Mouse (Mus musculus): ENCODE measurements around the gene Fes.
A peak's percentile ranks its signal among the peaks of the same experiment; 100 is the strongest.
"Not testable (repeated sequence)": the region's sequence is repeated elsewhere in the genome, so short reads cannot be mapped to it uniquely, and the experiment has no call there.

The Fes gene

DNA sequence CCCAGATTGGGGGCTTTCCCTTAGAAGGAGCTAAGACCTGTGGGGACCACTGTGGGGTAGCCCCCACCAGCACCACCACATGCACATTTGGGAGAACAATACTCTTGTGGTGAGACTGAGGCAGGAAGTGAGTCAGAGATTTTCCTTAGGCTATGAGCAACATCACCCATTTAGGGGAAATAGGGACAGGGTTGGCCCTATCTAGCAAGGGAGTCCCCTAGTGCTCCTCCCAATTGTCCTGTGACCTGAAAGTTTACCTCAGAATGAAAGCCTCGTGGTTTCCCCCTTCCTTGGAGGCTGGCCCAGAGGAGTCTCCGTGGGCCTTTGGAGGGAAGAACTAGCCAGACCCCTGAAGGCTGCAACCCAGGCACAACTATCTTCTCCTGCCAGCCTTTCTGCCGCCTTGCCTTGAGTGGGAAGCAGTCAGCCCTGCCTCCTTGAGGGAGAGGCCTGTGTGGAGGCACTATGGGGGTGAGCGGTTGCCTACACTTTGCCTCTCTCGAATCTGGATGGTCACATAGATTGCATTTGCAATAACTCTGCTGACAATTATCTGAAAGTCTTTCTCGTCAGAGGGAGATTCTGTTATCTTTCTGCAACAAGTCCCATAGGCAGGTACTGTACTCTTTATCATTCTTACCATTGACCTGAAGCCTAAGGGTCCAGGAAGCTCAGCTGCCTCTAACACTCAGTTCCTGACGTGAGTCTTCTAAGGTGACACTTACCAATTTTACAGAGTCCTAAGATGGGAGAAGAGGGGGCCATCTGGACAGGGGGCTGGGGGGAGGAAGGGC, 16.6 kb upstream of the Fes start:
- DNase-seq: peak in 1 of 2 experiments; percentile 18

DNA sequence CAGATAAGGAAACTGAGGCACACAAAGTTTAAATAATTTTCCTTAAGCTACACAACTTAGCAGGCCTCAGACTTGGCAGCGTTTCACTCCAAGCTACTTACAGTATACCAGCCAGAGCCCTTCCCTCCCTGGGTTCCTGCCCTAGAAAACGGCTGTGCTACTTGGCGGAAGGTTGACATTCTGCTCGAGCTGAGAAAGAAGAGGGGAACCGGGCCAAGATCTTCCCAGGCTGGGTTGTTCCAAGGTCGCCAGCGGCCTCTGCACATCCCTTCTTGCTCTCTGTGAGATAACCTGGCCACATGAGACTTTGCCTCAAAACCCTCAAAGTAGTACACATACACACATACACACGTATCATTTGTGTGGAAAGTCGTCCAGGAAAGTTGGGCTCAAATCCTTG, 15.8 kb upstream of the Fes start:
- DNase-seq: peak; percentile 82 to 86

DNA sequence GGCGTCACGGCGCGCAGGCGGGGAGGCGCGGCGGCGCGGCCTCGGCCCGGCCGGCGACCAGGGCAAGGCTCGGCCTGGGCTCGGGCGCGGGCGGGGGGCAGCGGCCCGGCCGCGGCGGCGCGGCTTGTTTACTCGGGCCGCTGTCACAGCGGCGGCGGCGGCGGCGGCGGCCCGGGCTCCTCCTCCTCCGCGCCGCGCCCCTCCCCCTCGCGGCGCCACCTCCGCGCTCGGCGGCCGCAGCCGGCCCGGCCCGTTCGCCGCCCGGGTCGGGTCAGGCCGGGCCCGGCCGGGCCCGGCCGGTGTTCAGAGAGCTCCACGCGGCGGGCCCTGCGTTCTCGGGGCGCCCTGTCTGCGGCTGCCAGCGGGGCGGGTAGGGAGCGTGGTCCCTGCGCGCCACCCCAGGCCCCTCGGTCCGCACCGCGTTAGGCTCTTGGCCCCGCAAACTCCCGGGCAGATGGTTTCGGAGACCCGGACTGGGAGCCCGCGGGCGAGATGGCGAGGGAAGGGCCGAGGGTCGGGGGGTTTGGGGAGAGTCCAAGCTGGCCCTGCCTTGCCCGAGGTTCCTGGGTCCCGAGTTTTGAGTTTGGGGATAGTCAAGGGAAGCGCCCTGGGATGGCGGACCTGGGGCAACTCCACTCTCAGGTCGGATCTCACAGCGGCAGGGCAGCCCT, 15.0 kb upstream of the Fes start:
- DNase-seq: peak; percentile 80 to 90

DNA sequence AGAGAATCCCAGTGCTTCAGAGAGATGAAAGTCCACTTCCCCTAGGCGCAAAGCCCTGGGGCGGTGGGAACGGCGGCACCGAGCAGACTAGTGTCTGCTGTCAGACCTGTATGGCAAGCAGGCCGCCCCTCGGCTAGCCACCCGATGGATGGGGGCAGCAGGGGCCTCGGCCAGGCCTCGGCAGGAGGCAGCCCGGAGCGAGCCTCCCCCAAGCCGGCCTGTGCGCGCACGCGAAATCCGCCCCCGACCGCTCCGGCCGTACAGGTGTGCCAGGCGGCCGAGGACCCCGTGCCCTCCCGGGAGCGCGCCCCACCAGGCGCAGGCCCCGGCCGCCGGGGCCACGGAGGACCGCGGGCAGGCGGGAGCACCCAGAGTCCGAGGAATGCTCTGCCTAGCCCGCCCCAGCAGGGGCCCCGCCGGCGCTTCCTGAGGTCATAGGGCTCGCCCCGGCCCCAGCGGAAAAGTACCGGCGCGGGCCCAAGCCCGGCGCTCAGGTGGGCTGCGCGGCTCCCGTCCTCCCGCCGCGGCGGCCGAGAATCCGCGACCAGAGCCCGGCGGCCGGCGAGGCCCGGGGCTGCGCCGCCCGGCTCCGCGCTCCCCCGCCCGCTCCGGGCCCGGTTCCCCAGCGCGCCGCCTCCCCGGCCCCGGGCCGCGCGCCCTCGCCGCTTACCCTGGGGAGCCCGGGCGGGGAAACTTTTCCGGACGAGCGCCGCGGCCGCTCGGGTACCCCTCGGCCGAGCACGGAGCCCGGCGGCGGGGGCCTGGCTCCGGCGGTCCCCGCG, 14.3 kb upstream of the Fes start:
- DNase-seq: peak; percentile 51 to 81

DNA sequence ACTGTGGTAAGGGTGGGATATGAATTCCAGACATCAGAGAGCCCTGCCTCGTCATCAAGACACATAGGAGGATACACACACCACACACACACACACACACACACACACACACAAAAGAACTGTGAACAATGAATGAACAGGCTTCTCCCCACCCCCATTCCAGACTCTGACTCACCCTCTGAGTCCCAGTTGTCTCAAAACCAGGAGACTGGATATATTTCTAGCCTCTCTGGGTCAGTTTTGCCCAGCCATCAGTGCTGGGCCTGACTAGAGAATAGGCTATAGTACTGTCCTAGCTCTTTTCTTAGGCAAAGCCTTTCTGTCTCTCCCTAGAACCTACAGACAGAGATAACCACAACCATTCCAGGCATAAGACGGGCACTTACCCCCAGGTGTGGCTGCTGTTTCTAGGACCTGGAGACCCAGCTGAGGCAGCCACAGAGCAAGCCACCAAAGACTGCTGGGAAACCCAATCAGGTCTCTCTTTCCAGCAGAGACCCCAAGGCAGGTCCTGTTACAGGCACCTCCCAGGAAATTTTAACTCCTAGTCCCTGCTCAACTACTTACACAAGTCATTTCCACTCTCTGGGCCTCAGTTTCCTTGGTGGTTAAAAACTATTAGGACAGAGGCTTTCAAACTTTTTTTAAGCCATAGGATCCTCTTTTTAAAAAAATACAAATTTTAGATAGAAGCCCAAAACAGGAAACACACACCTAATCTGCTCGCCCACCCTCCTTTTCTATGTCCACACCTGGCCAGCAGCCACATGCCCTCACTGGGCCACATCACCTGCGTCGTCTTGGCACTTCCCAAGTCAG, 13.5 kb upstream of the Fes start:
- DNase-seq: peak; percentile 43 to 79

DNA sequence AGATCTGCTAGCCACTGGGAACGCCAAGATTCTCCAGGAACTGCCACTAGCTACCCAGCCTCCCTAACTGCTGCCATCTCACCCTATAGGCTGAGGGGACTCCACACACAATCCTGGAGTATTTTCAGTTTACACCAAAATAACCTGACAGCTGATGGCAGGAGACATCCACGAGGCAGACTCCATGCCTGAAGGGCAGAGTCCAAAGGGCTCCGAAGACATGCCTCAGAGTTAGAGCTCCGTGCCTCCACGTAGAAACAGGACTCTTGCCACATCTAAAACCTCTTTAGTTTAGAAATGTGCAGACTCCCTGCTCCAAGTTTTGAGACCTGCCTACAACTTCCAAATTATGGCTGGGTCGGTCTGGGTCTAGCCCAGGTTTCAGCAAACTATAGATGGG, 12.8 kb upstream of the Fes start:
- DNase-seq: peak; percentile 74 to 84

DNA sequence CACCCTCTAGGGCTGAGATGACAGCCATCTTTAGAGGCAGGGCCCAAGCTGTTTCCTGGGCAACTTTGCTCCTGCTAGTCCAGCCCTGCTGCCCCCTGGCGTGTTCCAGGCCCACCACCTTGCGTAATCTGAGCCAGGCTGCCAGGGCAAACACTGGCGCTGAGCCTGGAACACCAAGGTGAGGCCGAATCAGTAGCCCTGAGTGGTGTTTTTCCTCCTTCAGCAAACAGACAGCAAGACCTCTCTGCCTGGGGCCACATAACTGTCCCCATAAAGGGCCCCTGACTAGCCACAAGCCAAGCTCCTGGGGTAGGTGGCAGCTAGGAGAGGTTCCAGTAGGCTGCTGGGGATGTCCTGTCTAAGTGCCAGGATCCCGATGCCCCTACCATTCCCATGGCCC, 12.4 kb upstream of the Fes start:
- peak; percentile 90 to 93 for DNase-seq

DNA sequence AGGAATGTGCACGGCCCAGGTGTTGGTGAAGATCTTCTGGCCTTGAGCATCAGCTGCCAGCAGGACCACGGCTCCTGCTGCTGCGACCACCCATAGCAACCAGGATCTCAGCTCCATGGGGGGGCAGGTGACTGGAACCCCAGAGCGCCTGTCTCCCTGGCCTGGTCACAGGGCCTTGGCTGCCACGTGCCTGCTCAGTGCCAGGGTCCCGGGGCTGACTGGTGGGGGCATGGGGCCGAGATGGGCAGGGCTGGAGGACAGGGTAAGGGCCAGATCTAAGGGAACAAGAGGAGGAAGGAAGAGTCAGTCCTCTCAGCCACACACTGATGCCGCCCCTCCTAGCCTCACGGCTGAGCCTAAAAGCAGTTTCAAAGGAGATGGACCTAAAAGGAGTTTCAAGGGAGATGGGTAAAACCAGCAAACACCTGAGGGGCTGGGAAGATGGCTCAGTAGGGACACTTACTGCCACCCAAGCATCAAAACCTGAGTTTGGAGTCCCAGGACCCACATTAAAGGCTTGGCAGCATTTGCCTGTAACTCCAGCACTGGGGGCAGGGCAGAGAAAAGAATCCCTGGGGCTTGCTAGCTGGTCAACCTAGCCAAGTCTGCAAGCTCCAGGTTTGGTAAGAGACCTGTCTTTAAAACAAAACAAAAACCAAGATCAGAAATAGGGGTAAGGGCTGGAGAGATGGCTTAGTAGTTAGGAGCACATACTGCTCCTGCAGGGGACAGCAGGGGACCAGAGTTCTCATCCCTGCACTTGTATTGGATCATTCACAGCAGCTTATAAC, 11.1 kb upstream of the Fes start:
- no peak for DNase-seq

DNA sequence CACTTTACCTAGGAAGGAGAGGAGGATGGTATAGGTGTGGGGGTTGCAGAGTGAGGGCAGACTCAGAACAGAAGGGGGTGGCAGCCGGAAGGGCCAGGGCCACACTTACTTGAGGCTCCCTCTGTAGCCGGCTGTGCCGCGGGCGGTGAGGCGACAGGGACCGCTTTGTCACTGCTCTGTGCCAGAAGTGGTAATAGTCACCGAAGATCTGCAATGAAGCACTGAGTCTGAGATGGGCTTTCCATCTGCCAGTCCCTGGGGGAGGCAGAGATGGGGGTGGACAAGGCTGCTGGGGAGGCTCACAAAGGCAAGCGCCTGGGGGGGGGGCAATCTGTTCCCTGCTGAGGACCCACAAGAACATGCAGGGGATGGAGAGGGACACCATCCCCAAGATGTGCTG, 10.2 kb upstream of the Fes start:
- no peak for DNase-seq

DNA sequence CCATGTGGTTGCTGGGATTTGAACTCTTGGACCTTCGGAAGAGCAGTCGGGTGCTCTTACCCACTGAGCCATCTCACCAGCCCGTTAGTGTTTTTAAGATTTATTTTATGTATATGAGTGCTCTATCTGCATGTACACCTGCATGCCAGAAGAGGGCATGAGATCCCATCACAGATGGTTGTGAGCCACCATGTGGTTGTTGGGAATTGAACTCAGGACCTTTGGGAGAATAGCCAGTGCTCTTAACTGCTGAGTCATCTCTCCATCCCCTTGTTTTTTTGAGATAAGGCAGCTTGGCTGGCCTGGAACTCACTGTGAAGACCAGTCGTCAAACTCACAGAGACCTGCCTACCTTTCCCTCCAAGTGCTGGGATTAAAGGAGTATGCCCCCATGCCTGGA, 8.7 kb upstream of the Fes start:
- DNase-seq: not testable (repeated sequence)

DNA sequence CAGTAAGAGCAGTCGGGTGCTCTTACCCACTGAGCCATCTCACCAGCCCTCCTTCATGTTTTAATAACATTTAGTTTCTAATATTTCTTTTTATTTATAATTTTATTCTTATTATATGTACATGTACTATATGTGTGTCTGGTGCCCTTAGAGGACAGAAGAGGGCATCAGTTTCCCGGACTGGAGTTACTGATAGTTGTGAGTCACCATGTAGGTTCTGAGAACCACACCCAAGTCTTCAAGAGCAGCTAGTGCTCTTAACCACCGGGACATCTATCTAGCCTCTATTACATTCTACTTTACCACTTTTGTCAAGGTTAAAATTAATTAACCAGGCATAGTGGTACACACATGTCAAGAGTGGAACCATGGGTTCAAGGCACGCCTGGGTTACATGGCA, 6.9 kb upstream of the Fes start:
- no peak for DNase-seq

DNA sequence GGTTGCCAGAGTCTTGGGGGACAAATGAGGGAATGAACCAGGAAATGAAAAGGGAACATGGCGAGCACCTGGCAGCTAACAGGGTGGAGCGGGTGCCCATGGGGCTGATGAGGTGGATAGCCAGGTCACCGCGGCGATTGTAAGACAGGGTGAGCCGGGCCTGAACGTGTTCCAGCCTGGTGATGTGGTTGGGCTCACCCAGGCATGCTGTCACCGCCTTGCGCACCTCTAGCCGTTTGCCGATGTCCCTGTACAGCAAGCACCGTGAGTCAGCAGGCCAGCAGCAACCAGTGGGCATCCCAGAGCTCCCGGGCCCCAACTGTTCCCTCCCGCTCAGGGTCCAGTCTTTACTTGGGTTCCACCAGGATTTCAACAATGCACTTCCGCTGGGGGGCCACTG, 4.4 kb upstream of the Fes start:
- no peak for DNase-seq

DNA sequence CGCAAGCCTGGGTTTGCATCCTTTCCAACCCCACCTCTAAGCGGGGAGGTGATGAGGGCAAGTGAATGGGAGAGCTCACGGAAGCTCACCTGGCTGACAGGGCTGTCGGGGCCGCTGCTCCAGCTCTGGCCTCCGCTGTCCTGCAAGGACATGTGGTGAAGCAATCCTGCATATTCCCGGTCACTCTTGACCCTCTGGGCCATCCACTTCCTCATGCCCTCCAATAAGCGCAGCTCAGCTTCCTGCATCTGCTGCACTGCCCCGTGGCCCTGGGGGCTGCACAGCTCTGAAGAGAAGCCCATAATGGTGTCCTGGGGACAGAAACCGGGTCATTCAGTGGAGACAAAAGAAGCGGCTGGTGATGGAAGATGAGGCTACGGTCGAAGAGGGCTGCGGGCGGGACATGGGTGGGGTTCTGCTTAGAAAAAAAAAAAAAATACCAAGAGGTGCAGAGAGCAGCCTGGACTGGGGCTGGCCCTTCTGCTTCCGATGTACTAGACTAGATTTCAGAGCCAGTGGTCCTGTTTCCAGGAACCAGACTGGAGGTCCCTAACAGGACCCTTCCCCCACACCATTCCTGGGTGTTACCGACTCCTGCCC, 613 bp downstream of the Fes start:
- DNase-seq: peak in 1 of 2 experiments; percentile 44

DNA sequence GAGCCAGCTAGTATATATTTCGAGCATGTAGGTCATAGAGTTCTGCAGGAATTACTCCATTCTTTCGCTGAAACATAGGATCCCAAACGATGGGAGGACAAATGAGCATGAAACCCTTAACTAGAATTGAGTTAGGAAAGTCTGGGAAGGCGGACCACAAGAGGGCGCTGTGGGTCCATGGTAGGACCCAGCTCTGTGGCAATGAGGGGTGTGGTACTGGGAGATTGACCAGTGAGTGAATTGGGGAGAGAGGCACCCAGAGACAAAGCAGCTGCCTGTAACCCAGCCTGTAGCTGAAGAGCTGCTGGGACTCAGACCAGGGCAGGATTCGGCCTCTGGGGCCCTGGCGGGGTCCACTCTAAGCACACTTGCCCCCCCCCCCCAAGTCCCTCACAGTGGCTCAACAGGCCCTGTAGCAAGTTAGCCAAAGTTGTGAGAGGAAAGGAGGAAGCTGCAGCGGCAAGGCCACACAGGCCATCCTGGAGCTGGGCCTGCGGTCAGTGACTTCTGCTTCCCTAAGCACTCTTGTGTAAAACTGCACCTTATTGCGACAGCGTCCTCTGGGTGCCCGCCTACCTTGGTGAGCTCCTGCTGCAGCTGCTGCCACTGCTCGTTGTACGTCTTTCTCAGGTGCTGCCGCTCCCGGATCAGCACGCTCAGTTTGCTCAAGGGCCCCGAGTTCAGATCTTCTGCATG, 1.4 kb downstream of the Fes start:
- DNase-seq: peak; percentile 90 to 97

DNA sequence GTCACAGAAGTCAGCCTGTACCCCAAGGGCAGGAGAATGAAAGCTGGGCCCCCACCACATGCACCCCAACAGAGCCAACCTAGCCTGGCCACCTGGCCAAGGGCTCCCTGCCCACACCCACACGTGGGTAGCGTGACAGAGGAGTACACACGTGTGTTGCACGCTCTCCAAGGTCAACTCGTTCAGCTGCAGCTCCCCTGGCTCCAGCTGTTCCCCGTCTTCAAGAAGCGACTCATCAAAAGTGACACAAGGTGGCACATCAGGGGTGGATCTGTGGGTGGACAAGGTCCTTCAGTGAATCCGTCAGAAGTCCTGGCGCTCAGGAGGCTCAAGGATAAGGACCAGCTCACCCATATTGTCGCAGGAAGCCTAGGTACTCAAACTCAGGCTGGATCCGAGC, 4.8 kb downstream of the Fes start:
- no peak for DNase-seq

DNA sequence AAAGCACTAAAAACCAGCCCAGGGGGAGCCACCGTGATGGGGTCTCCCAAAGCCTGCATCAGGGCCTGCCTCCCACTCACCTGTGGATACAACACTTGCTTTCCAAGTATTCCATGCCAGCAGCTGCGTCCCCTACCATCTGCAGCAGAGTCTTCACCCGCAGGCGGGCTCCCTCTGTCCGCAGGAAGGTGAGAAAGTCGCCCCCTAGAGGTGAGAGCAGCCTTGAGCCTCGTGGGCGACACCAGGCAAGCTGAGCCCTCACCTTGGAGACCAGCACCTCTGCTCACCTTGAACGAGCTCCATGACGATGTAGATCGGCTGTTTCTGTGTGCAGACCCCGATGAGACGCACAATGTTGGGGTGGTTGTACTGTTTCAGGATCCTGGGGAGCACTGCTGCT, 8.2 kb downstream of the Fes start:
- DNase-seq: peak; percentile 27 to 73

DNA sequence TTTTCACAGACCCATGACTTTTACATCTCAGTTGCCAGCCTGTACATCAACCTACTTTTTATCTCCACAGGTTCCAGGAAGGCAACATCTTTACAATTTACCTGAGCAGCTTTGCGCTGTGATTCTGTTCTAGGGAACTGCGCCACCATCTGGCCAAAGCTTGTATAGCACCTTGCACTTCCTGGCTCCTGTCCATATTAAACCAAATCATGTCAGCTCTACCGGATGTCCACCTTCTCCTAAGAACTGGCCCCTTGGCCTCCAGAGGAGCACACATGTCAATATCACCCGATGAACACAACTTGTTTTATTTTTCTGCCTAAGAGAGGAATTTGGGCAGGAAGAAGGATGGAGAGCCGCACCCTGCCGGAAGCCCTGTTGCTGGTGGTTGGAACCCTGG, 10.3 kb downstream of the Fes start:
- peak; percentile 69 to 83 for DNase-seq

DNA sequence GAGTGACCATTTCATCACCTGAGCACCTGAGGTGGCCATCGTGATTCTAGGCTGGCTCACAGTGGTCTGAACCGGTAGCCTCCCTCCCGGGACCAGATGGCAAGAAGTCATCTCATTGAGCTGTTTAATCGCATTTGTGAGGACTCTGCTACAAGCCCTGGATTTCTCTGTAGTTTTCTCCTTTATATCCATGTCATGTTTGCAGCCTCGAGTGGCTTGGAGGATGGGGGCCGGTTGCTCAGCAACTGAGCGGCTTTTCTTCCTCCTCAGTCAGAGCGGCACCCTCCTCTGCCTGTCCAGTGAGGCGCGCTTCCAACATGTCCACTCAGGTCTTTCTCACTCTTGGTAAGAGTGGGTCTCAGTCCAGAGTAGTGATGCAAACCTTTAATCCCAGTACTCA, 11.6 kb downstream of the Fes start:
- no peak for DNase-seq

DNA sequence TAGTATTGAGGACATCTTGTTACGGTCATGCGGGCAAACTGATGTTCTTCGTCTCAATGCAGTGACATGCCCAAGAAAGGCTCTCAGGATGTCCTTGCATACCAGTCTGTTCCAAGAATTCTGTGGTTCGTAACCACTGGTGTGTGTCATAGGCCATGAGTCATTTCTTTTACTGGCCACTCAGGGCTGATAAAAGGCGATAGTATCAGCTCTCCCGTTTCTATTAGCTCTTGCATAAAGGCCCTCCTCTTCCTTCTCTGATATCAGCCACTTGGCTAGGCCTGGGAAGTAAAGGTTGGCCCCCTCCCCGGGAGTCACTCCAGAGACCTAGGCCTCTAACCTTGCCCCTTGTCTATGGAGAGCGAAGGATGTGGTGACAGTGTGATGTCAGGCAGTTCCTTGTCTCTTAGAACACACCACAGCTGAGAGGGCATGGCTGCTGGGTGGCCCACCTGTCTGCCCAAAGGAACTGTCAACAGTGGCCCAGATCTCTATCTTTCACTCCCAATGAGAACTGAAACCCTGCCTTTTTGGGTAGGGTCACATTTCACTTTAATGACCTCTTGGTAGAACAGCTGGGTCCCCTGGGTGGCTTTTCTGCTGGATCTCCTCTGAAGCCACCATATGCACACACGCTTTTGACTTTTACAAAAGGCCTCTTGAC, 12.2 kb downstream of the Fes start:
- DNase-seq: no peak

DNA sequence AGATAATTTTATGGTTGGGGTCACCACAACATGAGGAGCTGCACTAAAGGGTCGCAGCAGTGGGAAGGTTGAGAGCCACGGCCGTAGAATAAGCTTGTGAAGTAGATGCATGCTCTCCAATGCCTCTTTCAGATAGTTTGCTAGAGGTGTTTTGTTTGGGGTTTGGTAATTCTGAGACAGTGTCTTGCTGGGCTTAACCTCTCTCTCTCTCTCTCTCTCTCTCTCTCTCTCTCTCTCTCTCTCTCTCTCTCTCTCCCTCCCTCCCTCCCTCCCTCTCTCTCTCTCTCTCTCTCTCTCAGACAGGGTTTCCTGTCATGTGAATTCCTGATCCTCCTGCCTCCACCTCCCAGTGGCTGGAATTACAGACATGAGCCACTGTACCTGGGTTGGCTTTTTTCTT, 13.0 kb downstream of the Fes start:
- DNase-seq: no peak

All from kidney, postnatal 36 days (tissue).